Mouse (Mus musculus) ES-Bruce4 (cell line): ENCODE measurements around the gene Styx.

ENCODE experiments used
- CTCF ChIP-seq: IDR thresholded peaks from one replicate; pipeline ENCODE4 v1.8.1; 2011; ENCODE audit warnings: low read depth, low read length
- POLR2A ChIP-seq: IDR thresholded peaks from one replicate; pipeline ENCODE4 v1.8.1; 2011; ENCODE audit warnings: low read length; ENCODE audit not compliant: insufficient read depth

GRCm38 (mm10) chr14:45382912-45383311, 32.0 kb downstream of the Styx start:
- TF ChIP-seq POLR2A (no peak), CTCF (peak; percentile 40)
